Mouse (Mus musculus) gastrocnemius, postnatal 14 days (tissue): ENCODE data around the gene Tmem132c. TPM values are rescaled to one million over a fixed set of nuclear protein-coding genes. Genes with fewer than 3 reads are reported as not detected.

Experiments used
- DNase-seq: peaks from one replicate; pipeline ENCODE4 v3.0.0; 2021; ENCODE audit warnings: mixed read lengths
- intact Hi-C: fragments of 180-260 bp; cut with DNase I; formaldehyde crosslinking; loops from one replicate; pipeline ENCODE4 v1.15.1; 2025; ENCODE audit warnings: low total_unique reads
- total RNA-seq, 2 experiments: library from RNA; stranded (reverse); gene quantifications; 2 replicates each; pipeline ENCODE4 v1.2.3; 2021

The Tmem132c gene
- total RNA-seq, 2 experiments from 2014 or later, result 0.11 to 0.43 TPM

GRCm38 (mm10) chr5:127281186-127281585, 39.6 kb downstream of the Tmem132c start:
- DNase-seq, result no peak
- intact Hi-C loops, result no loop called here

- intact Hi-C loops, result no loop called here
- no peak for DNase-seq
These were observed 41.0 kb downstream of the Tmem132c start for GRCm38 (mm10) chr5:127282539-127283123.

- no peak for DNase-seq
- intact Hi-C loops, result no loop called here
These were observed 45.3 kb downstream of the Tmem132c start for GRCm38 (mm10) chr5:127286886-127287285.

- intact Hi-C loops, result no loop called here
- no peak for DNase-seq
These were observed 48.1 kb downstream of the Tmem132c start for GRCm38 (mm10) chr5:127289659-127290058.

- DNase-seq, result peak; percentile 15
- intact Hi-C loops, result no loop called here
These were observed 49.0 kb downstream of the Tmem132c start for GRCm38 (mm10) chr5:127290461-127291250.

DNA sequence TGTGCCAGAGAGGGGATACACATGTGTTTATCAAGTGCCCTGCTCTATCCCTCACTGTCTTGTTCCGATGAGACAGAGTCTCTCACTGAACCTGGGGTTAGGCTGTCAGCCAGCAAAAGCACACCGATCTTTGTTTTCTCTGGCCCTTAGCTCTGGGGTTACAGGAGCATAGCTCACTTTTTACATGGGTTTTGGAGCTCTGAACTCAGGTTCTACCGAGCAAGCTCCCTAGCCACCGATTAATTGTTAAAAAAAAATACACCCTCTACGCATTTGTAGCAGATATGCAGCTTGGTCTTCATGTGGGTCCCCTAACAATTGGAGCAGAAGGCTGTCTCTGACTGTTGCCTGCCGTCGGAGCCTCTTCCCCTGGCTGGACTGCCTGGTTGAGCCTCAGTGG, 50.0 kb downstream of the Tmem132c start:
- no peak for DNase-seq
- intact Hi-C loops, result no loop called here

GRCm38 (mm10) chr5:127293698-127294097, 52.1 kb downstream of the Tmem132c start:
- no peak for DNase-seq
- intact Hi-C loops, result no loop called here

DNA sequence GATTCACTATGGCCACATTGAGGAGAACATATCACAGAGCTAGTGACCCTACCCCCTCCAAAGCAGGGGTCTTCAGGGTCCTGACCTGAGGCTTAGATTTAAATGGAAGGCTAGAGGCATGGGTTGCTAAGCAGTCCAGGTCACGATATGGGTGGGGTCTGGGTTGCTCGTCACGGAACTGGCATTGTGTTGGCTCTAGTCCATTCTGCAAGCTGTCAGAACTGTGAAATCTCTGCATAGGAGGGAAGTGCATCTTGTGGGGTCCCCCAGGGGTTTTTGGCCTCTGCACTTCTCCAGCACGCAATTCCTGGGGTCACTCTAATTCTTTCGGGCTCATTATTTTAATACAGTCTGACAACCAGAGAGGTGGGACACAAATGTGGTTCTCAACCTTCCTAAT, 55.9 kb downstream of the Tmem132c start:
- DNase-seq, result no peak
- intact Hi-C loops, result no loop called here

- intact Hi-C loops, result no loop called here
- no peak for DNase-seq
These were observed 56.5 kb downstream of the Tmem132c start for GRCm38 (mm10) chr5:127298060-127298459.

- DNase-seq, result no peak
- intact Hi-C loops, result no loop called here
These were observed 57.4 kb downstream of the Tmem132c start for GRCm38 (mm10) chr5:127299010-127299409.

- DNase-seq, result peak; percentile 21
- intact Hi-C loops, result no loop called here
These were observed 59.1 kb downstream of the Tmem132c start for GRCm38 (mm10) chr5:127300597-127301254.

GRCm38 (mm10) chr5:127305312-127305711, 63.7 kb downstream of the Tmem132c start:
- intact Hi-C loops, result no loop called here
- no peak for DNase-seq

- DNase-seq, result no peak
- intact Hi-C loops, result no loop called here
These were observed 64.1 kb downstream of the Tmem132c start for GRCm38 (mm10) chr5:127305719-127306118.

- intact Hi-C loops, result no loop called here
- DNase-seq, result no peak
These were observed 65.1 kb downstream of the Tmem132c start for GRCm38 (mm10) chr5:127306726-127307125.

DNA sequence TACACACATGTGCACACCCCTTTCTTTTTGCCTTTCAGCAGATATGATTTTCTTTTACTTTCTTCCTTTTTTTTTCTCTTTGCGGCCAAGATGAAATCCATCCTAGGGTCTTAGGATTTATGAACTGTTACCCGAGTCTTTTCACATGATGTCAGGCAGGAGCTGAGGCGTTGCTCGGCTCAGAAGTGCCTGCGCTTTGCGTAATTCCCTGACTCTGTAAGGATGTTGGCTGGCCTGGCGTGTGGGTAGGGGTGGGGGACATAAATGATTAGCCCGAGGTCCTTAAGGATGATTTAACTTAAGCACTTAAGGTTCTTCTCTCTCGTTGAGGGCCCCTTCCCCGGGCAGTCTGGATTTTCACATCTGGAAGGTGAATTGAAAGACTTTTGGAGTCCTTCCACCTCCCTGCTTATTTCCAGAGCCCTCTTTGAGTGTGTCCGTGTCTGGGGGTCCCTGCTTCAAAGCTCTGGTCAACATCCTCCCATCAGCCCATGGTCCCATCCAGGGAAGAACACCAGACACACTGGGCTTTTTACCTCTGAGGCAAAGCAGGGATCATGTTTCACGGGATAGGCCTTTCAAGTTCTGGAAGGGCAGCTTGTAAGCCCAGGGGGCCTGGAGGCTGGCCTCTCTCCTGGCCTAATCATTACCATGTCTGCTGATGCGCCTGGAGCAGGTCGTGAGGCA, 68.9 kb downstream of the Tmem132c start:
- DNase-seq, result peak; percentile 19
- intact Hi-C loops, result no loop called here

GRCm38 (mm10) chr5:127311005-127311331, 69.4 kb downstream of the Tmem132c start:
- DNase-seq, result no peak
- intact Hi-C loops, result no loop called here

DNA sequence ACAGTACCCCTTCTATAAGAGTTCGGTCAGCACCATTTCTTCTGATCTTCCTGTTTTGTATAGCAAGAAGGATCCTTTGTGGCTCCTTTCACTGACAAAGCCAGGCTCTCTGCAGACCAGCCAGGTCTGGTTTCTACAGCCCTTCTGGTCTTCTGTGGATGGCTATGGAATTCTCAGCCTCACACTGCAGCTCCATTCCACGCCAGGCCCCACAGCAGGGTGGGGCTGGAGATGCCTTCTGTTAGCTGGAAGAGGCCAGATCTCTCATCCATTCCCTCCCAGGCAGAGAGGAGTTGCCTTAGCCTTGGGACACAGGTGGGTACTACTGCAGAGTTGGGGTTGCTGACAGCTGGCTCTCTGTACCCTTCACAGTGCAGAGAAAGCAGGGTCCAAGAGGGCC, 72.0 kb downstream of the Tmem132c start:
- intact Hi-C loops, result no loop called here
- no peak for DNase-seq

DNA sequence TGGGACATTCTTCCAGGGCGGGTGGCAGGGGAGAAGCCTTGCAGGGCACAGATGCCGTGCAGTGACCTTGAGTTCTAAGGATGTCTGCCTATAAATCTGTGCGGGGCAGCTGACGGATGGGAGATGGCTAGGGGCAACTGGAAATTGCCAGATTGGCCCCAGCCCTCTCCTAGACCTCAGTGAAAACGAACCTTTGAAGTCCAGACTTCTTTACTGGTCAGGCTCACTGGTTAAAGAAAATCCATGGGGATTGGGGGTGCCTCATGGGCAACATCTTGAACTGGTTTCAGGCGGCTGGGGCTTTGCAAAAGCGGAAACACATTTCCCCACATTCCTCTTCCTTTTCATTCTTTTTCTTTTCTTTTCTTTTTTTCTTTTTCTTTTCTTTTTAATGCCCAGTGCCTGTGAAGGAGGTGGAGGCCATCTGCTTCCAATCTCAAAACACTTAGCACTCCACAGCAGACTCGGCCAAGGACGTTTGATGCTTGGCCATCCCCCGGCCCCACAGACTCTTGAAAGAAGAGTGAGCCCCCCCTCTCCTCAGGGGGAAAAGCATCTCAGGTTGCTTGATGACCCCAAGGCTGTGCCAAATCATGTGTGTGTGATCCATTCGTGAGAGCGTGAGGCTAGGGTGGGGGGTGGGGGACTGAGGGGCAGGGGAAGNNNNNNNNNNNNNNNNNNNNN, 77.6 kb downstream of the Tmem132c start:
- DNase-seq, result no peak
- intact Hi-C loops, result no loop called here

GRCm38 (mm10) chr5:127324645-127325044, 83.0 kb downstream of the Tmem132c start:
- intact Hi-C loops, result no loop called here
- no peak for DNase-seq
